ENCODE assay signal across 8 mouse cellular contexts in genomic region chr10:99619421-99620151, GRCm38 (mm10).
DNase-seq lines count a peak whose midpoint lies in the region; ATAC-seq lines count a peak whose summit lies in the region.

No protein-coding gene starts in this region.

- 49% methylated on average over 18 of the region's 18 CpGs for WGBS in forebrain, embryonic 15.5 days
- 47% methylated on average over 18 of the region's 18 CpGs for WGBS in hindbrain, embryonic 13.5 days

- H3K4me1 ChIP-seq in forebrain, embryonic 15.5 days = no peaks in the 10 kb centered on the region
- no peaks in the 10 kb centered on the region for H3K4me1 ChIP-seq in hindbrain, embryonic 13.5 days (replicated peaks)

- peak; percentile 78 for ATAC-seq in cerebellum, adult (ENCODE audit: insufficient number of reproducible peaks, low FRiP score, low TSS enrichment)
- peak; percentile 67 for ATAC-seq in forebrain, embryonic 15.5 days (replicated peaks)
- 0 out of 2 replicates have a peak, but pooled peaks have one; percentile 60 for ATAC-seq in hindbrain, embryonic 13.5 days (ENCODE audit: low FRiP score)

- H3K9ac ChIP-seq in forebrain, embryonic 15.5 days (replicated peaks) = no peak overlapping the region
- no peak overlapping the region for H3K9ac ChIP-seq in hindbrain, embryonic 13.5 days

- DNase-seq in Muller cell, postnatal 12 days (ENCODE audit: inconsistent ontology term) = peak; percentile 48
- DNase-seq in layer of hippocampus, postnatal 10 days (ENCODE audit: low spot score in 2 of 2) = peak; percentile 80 to 84
- peak; percentile 84 for DNase-seq in lung, postnatal 14 days
- peak; percentile 87 for DNase-seq in right cerebral cortex, adult 2 months (ENCODE audit: low spot score in 2 of 2)
- peak; percentile 54 to 69 for DNase-seq in urinary bladder, postnatal 36 days (ENCODE audit: low spot score in 2 of 2)

- no peaks in the 10 kb centered on the region for H3K27me3 ChIP-seq in forebrain, embryonic 15.5 days
- no peaks in the 10 kb centered on the region for H3K27me3 ChIP-seq in hindbrain, embryonic 13.5 days

- no peak overlapping the region for H3K27ac ChIP-seq in forebrain, embryonic 15.5 days (replicated peaks)
- H3K27ac ChIP-seq in hindbrain, embryonic 13.5 days = no peak overlapping the region

- no peak overlapping the region for H3K4me3 ChIP-seq in forebrain, embryonic 15.5 days
- H3K4me3 ChIP-seq in hindbrain, embryonic 13.5 days = no peak overlapping the region

- peak overlapping the region; percentile 14; the same call in 1 of the 2 replicates for H3K4me2 ChIP-seq in forebrain, embryonic 15.5 days (replicated peaks)
- peak overlapping the region; percentile 34 for H3K4me2 ChIP-seq in hindbrain, embryonic 13.5 days

- no peaks in the 10 kb centered on the region for H3K9me3 ChIP-seq in forebrain, embryonic 15.5 days
- H3K9me3 ChIP-seq in hindbrain, embryonic 13.5 days = no peaks in the 10 kb centered on the region

- no peaks in the 10 kb centered on the region for H3K36me3 ChIP-seq in forebrain, embryonic 15.5 days
- no peaks in the 10 kb centered on the region for H3K36me3 ChIP-seq in hindbrain, embryonic 13.5 days
